Mouse (Mus musculus): ENCODE data around the gene Crebrf. TPM values are rescaled to one million over a fixed set of nuclear protein-coding genes. Genes with fewer than 3 reads are reported as not detected.

Gene Crebrf
- polyA plus RNA-seq, 1 experiment from 2014 or later: 6.7 TPM

GRCm38 (mm10) chr17:26710049-26710448 lies 5.4 kb upstream of the Crebrf start:
- Histone ChIP-seq H3K9me3 (replicated peaks; ENCODE audit: control insufficient read depth, low read length) (no peaks in the 10 kb centered on the region), H3K4me3 (replicated peaks; ENCODE audit: low read length) (no peak overlapping the region), H3K9ac (ENCODE audit: low read length) (no peak overlapping the region; the same call in 1 of the 2 replicates), H3K27me3 (ENCODE audit: control insufficient read depth, insufficient read depth, low read length) (no peaks in the 10 kb centered on the region), H3K27ac (ENCODE audit: low read length) (no peak overlapping the region), H3K4me2 (ENCODE audit: low read depth, low read length) (no peak overlapping the region), H3K36me3 (ENCODE audit: control insufficient read depth, insufficient read depth, low read length) (no peaks in the 10 kb centered on the region), H3K4me1 (ENCODE audit: control insufficient read depth, insufficient read depth, low read length) (peaks cover 3% of the 10 kb centered on the region; the same call in 1 of the 2 replicates)
- ATAC-seq (ENCODE audit: insufficient read depth, low FRiP score): no peak
- WGBS: 33% methylated on average over 6 of the region's 6 CpGs

GRCm38 (mm10) chr17:26715916-26716717 lies 667 bp downstream of the Crebrf start:
- Histone ChIP-seq H3K4me3 (replicated peaks; ENCODE audit: low read length) (peak overlapping the region; percentile 94), H3K27me3 (ENCODE audit: control insufficient read depth, insufficient read depth, low read length) (no peaks in the 10 kb centered on the region), H3K36me3 (ENCODE audit: control insufficient read depth, insufficient read depth, low read length) (no peaks in the 10 kb centered on the region), H3K4me2 (ENCODE audit: low read depth, low read length) (peak overlapping the region; percentile 64), H3K27ac (ENCODE audit: low read length) (peak overlapping the region; percentile 92), H3K4me1 (ENCODE audit: control insufficient read depth, insufficient read depth, low read length) (no peaks in the 10 kb centered on the region), H3K9me3 (replicated peaks; ENCODE audit: control insufficient read depth, low read length) (no peaks in the 10 kb centered on the region), H3K9ac (ENCODE audit: low read length) (peak overlapping the region; percentile 80)
- 1% methylated on average over 69 of the region's 75 CpGs for WGBS
- ATAC-seq (ENCODE audit: insufficient read depth, low FRiP score): peak; percentile 97

- H3K4me1 ChIP-seq (ENCODE audit: control insufficient read depth, insufficient read depth, low read length): no peaks in the 10 kb centered on the region
- H3K4me3 ChIP-seq (replicated peaks; ENCODE audit: low read length): no peak overlapping the region
- no peaks in the 10 kb centered on the region for H3K36me3 ChIP-seq (ENCODE audit: control insufficient read depth, insufficient read depth, low read length)
- no peak overlapping the region for H3K4me2 ChIP-seq (ENCODE audit: low read depth, low read length)
- 62% methylated on average over 2 of the region's 2 CpGs for WGBS
- no peak overlapping the region for H3K9ac ChIP-seq (ENCODE audit: low read length)
- no peaks in the 10 kb centered on the region for H3K9me3 ChIP-seq (replicated peaks; ENCODE audit: control insufficient read depth, low read length)
- no peak overlapping the region for H3K27ac ChIP-seq (ENCODE audit: low read length)
- no peaks in the 10 kb centered on the region for H3K27me3 ChIP-seq (ENCODE audit: control insufficient read depth, insufficient read depth, low read length)
- no peak for ATAC-seq (ENCODE audit: insufficient read depth, low FRiP score)
Measured at GRCm38 (mm10) chr17:26717868-26718267, 2.4 kb downstream of the Crebrf start.

GRCm38 (mm10) chr17:26719405-26719804 lies 4.0 kb downstream of the Crebrf start:
- Histone ChIP-seq H3K27ac (ENCODE audit: low read length) (no peak overlapping the region), H3K27me3 (ENCODE audit: control insufficient read depth, insufficient read depth, low read length) (no peaks in the 10 kb centered on the region), H3K36me3 (ENCODE audit: control insufficient read depth, insufficient read depth, low read length) (no peaks in the 10 kb centered on the region), H3K4me2 (ENCODE audit: low read depth, low read length) (no peak overlapping the region), H3K4me1 (ENCODE audit: control insufficient read depth, insufficient read depth, low read length) (peaks cover 6% of the 10 kb centered on the region), H3K9me3 (replicated peaks; ENCODE audit: control insufficient read depth, low read length) (no peaks in the 10 kb centered on the region), H3K9ac (ENCODE audit: low read length) (no peak overlapping the region), H3K4me3 (replicated peaks; ENCODE audit: low read length) (no peak overlapping the region)
- ATAC-seq (ENCODE audit: insufficient read depth, low FRiP score): no peak

GRCm38 (mm10) chr17:26721802-26722201 lies 6.4 kb downstream of the Crebrf start:
- Histone ChIP-seq H3K36me3 (ENCODE audit: control insufficient read depth, insufficient read depth, low read length) (no peaks in the 10 kb centered on the region), H3K27ac (ENCODE audit: low read length) (no peak overlapping the region), H3K9ac (ENCODE audit: low read length) (no peak overlapping the region), H3K27me3 (ENCODE audit: control insufficient read depth, insufficient read depth, low read length) (no peaks in the 10 kb centered on the region), H3K4me3 (replicated peaks; ENCODE audit: low read length) (no peak overlapping the region), H3K4me1 (ENCODE audit: control insufficient read depth, insufficient read depth, low read length) (peaks cover 10% of the 10 kb centered on the region), H3K4me2 (ENCODE audit: low read depth, low read length) (no peak overlapping the region), H3K9me3 (replicated peaks; ENCODE audit: control insufficient read depth, low read length) (no peaks in the 10 kb centered on the region)
- WGBS: 60% methylated on average over 2 of the region's 2 CpGs
- ATAC-seq (ENCODE audit: insufficient read depth, low FRiP score): no peak

GRCm38 (mm10) chr17:26724790-26725189 lies 9.3 kb downstream of the Crebrf start:
- H3K27ac ChIP-seq (ENCODE audit: low read length): peak overlapping the region; percentile 2; the same call in 1 of the 2 replicates
- peaks cover 10% of the 10 kb centered on the region for H3K4me1 ChIP-seq (ENCODE audit: control insufficient read depth, insufficient read depth, low read length)
- no peak overlapping the region for H3K4me3 ChIP-seq (replicated peaks; ENCODE audit: low read length)
- no peaks in the 10 kb centered on the region for H3K9me3 ChIP-seq (replicated peaks; ENCODE audit: control insufficient read depth, low read length)
- H3K9ac ChIP-seq (ENCODE audit: low read length): no peak overlapping the region
- no peak for ATAC-seq (ENCODE audit: insufficient read depth, low FRiP score)
- no peaks in the 10 kb centered on the region for H3K36me3 ChIP-seq (ENCODE audit: control insufficient read depth, insufficient read depth, low read length)
- no peak overlapping the region for H3K4me2 ChIP-seq (ENCODE audit: low read depth, low read length)
- 38% methylated on average over 1 of the region's 1 CpGs for WGBS
- no peaks in the 10 kb centered on the region for H3K27me3 ChIP-seq (ENCODE audit: control insufficient read depth, insufficient read depth, low read length)

- no peaks in the 10 kb centered on the region for H3K9me3 ChIP-seq (replicated peaks; ENCODE audit: control insufficient read depth, low read length)
- H3K36me3 ChIP-seq (ENCODE audit: control insufficient read depth, insufficient read depth, low read length): no peaks in the 10 kb centered on the region
- no peak overlapping the region for H3K27ac ChIP-seq (ENCODE audit: low read length)
- H3K4me3 ChIP-seq (replicated peaks; ENCODE audit: low read length): no peak overlapping the region
- ATAC-seq (ENCODE audit: insufficient read depth, low FRiP score): no peak
- 75% methylated on average over 1 of the region's 1 CpGs for WGBS
- no peak overlapping the region for H3K9ac ChIP-seq (ENCODE audit: low read length)
- H3K27me3 ChIP-seq (ENCODE audit: control insufficient read depth, insufficient read depth, low read length): no peaks in the 10 kb centered on the region
- H3K4me1 ChIP-seq (ENCODE audit: control insufficient read depth, insufficient read depth, low read length): peaks cover 10% of the 10 kb centered on the region
- H3K4me2 ChIP-seq (ENCODE audit: low read depth, low read length): no peak overlapping the region
Measured at GRCm38 (mm10) chr17:26726674-26727073, 11.2 kb downstream of the Crebrf start.

- Histone ChIP-seq H3K36me3 (ENCODE audit: control insufficient read depth, insufficient read depth, low read length) (no peaks in the 10 kb centered on the region), H3K27ac (ENCODE audit: low read length) (no peak overlapping the region), H3K9ac (ENCODE audit: low read length) (no peak overlapping the region), H3K27me3 (ENCODE audit: control insufficient read depth, insufficient read depth, low read length) (no peaks in the 10 kb centered on the region), H3K4me3 (replicated peaks; ENCODE audit: low read length) (no peak overlapping the region), H3K4me2 (ENCODE audit: low read depth, low read length) (no peak overlapping the region), H3K4me1 (ENCODE audit: control insufficient read depth, insufficient read depth, low read length) (peaks cover 10% of the 10 kb centered on the region), H3K9me3 (replicated peaks; ENCODE audit: control insufficient read depth, low read length) (no peaks in the 10 kb centered on the region)
- no peak for ATAC-seq (ENCODE audit: insufficient read depth, low FRiP score)
- WGBS: 68% methylated on average over 3 of the region's 3 CpGs
Measured at GRCm38 (mm10) chr17:26727110-26727755, 11.8 kb downstream of the Crebrf start.

GRCm38 (mm10) chr17:26742581-26742980 lies 27.1 kb downstream of the Crebrf start:
- no peak overlapping the region for H3K27ac ChIP-seq (ENCODE audit: low read length)
- no peak overlapping the region for H3K9ac ChIP-seq (ENCODE audit: low read length)
- H3K27me3 ChIP-seq (ENCODE audit: control insufficient read depth, insufficient read depth, low read length): no peaks in the 10 kb centered on the region
- no peaks in the 10 kb centered on the region for H3K4me1 ChIP-seq (ENCODE audit: control insufficient read depth, insufficient read depth, low read length)
- H3K4me3 ChIP-seq (replicated peaks; ENCODE audit: low read length): no peak overlapping the region
- no peaks in the 10 kb centered on the region for H3K36me3 ChIP-seq (ENCODE audit: control insufficient read depth, insufficient read depth, low read length)
- H3K9me3 ChIP-seq (replicated peaks; ENCODE audit: control insufficient read depth, low read length): no peaks in the 10 kb centered on the region
- 53% methylated on average over 4 of the region's 4 CpGs for WGBS
- no peak overlapping the region for H3K4me2 ChIP-seq (ENCODE audit: low read depth, low read length)
- no peak for ATAC-seq (ENCODE audit: insufficient read depth, low FRiP score)
